Mouse (Mus musculus) lung, postnatal 25 days (tissue): Measurements from ENCODE around the gene Gm20894.
"Not testable (repeated sequence)": the region's sequence is repeated elsewhere in the genome, so short reads cannot be mapped to it uniquely, and the experiment has no call there.

ENCODE experiments used
- DNase-seq: peaks from one replicate; pipeline ENCODE4 v3.0.0; 2022; ENCODE audit warnings: low spot score

Gm20894 gene

DNA sequence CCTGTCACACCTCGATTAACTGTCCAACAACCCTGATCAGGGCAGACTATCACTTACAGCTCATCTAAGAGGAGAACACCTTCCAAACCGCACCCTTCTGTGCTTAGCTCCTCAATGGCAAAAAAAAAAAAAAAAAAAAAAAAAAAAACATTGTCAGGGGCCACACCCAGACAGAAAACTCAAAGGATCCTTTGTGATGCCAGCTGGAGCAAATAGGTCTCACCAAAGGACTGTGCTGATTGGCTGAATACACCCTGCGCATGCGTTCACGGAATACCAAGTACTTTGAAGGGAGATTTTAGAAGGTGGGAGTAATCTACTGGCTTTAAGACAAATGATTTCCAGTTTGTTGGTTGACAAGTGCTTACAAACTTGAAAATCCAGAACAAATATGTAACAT is at the start of gene Gm20894:
Gm20894 (minus strand) TSS at position 101 of the 400 bp plus-strand sequence.
- not testable (repeated sequence) for DNase-seq
